In the genomic region with DNA sequence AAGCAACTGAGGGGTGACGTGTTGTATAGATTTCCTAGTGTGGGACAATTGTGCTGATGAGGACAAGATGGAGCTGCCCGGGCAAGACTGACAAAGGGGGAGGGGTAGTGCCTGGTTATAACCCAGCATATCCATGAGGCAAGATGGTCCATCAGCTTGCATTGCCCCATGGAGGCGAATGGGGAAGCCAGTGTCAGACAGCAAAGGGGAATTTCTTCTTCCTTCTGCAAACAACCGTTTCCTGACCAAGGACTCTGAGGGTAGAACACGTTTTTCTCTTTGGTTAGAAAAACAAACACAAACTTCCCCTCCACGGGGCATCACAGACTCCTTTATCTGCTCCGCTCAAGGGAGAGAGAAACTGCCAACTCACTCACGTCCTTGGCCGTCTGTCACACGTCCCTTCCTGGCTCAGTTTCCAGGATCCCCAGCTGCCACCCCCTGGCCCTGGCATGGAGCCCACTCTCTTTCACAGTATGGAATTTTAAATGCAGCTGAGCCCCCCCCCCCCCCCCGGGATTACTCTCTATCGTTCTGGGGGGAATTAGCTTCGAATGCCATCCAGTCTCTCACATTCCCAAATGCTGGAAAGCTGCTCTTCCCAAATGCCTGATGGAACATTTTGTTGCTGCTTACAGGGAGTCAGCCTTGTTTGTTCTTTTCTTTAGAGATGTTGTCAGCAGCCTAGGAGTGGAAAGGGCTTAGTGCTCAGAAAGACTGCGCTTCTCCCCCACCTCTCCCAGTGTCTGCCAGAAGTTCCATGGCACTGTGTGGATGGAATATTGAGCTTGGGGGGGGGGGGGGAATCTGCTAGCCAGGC, we compare ENCODE assay signal across 8 mouse cellular contexts.
DNase-seq lines count a peak whose midpoint lies in the region; ATAC-seq and TF ChIP-seq lines count a peak whose summit lies in the region.

No protein-coding gene starts in this region.

- H3K4me2 ChIP-seq in intestine, postnatal 0 days (replicated peaks; ENCODE audit: low read depth): peak overlapping the region; percentile 46
- peak overlapping the region; percentile 47 for H3K4me2 ChIP-seq in lung, embryonic 15.5 days
- H3K4me2 ChIP-seq in neural tube, embryonic 12.5 days (replicated peaks): peak overlapping the region; percentile 41

- H3K27ac ChIP-seq in intestine, postnatal 0 days (ENCODE audit: low read depth, low read length): no peak overlapping the region
- H3K27ac ChIP-seq in lung, embryonic 15.5 days: peak overlapping the region; percentile 94
- peak overlapping the region; percentile 23; the same call in 1 of the 2 replicates for H3K27ac ChIP-seq in neural tube, embryonic 12.5 days

- no peaks in the 10 kb centered on the region for H3K27me3 ChIP-seq in intestine, postnatal 0 days (replicated peaks; ENCODE audit: control insufficient read depth, insufficient read depth, low read length)
- no peaks in the 10 kb centered on the region for H3K27me3 ChIP-seq in lung, embryonic 15.5 days
- no peaks in the 10 kb centered on the region for H3K27me3 ChIP-seq in neural tube, embryonic 12.5 days (replicated peaks)

- no peaks in the 10 kb centered on the region for H3K36me3 ChIP-seq in intestine, postnatal 0 days (ENCODE audit: control insufficient read depth, insufficient read depth)
- H3K36me3 ChIP-seq in lung, embryonic 15.5 days: no peaks in the 10 kb centered on the region
- H3K36me3 ChIP-seq in neural tube, embryonic 12.5 days: no peaks in the 10 kb centered on the region

- H3K4me1 ChIP-seq in intestine, postnatal 0 days (replicated peaks; ENCODE audit: control insufficient read depth, insufficient read depth, low read length): peaks cover 2% of the 10 kb centered on the region; the same call in 1 of the 2 replicates
- peaks cover 52% of the 10 kb centered on the region for H3K4me1 ChIP-seq in lung, embryonic 15.5 days
- H3K4me1 ChIP-seq in neural tube, embryonic 12.5 days: peaks cover 31% of the 10 kb centered on the region

- WGBS in intestine, postnatal 0 days: 10% methylated on average over 14 of the region's 14 CpGs
- WGBS in lung, embryonic 15.5 days: 3% methylated on average over 14 of the region's 14 CpGs
- WGBS in neural tube, embryonic 12.5 days: 15% methylated on average over 14 of the region's 14 CpGs

- ATAC-seq in granulocyte monocyte progenitor cell, adult 5-6 weeks (replicated peaks; ENCODE audit: poor library complexity, severe bottlenecking): peak; percentile 87
- no peak for ATAC-seq in intestine, postnatal 0 days
- peak; percentile 95 for ATAC-seq in lung, embryonic 15.5 days (ENCODE audit: borderline replicate concordance, extremely low read depth, low FRiP score, low TSS enrichment)
- peak; percentile 87 for ATAC-seq in neural tube, embryonic 12.5 days (ENCODE audit: low FRiP score, low read depth)

- DNase-seq in spleen, adult 12 weeks (ENCODE audit: low spot score): peak; percentile 37
- no peak for DNase-seq in spleen, postnatal 14 days (ENCODE audit: low spot score in 2 of 2)
- DNase-seq in cerebellum, postnatal 14 days: peak; percentile 85 to 89
- DNase-seq in yolk sac, embryonic 10.5 days (ENCODE audit: low spot score): peak; percentile 34

- H3K9ac ChIP-seq in intestine, postnatal 0 days (ENCODE audit: low read depth, low read length): no peak overlapping the region
- H3K9ac ChIP-seq in lung, embryonic 15.5 days: no peak overlapping the region
- no peak overlapping the region for H3K9ac ChIP-seq in neural tube, embryonic 12.5 days

- H3K9me3 ChIP-seq in intestine, postnatal 0 days (ENCODE audit: control insufficient read depth): no peaks in the 10 kb centered on the region
- H3K9me3 ChIP-seq in lung, embryonic 15.5 days: no peaks in the 10 kb centered on the region
- no peaks in the 10 kb centered on the region for H3K9me3 ChIP-seq in neural tube, embryonic 12.5 days

- H3K4me3 ChIP-seq in intestine, postnatal 0 days (ENCODE audit: low read depth, low read length): no peak overlapping the region
- no peak overlapping the region; the same call in 1 of the 2 replicates for H3K4me3 ChIP-seq in lung, embryonic 15.5 days
- H3K4me3 ChIP-seq in neural tube, embryonic 12.5 days: no peak overlapping the region

- TF ChIP-seq CTCF in intestine, postnatal 0 days (IDR thresholded peaks at IDR 0.05; ENCODE audit: low read depth): no peak

Comparison
In these comparisons a context has a peak if more than half of its experiments do, and no peak if none do; other contexts are left out.
1. DNase-seq: peak in spleen, adult 12 weeks (single experiment), cerebellum, postnatal 14 days (2 of 2) and yolk sac, embryonic 10.5 days (single experiment); none in spleen, postnatal 14 days (0 of 2).
2. Peak in every context shown above with its lines, with median percentiles within 50 percentile points of each other: H3K4me2 ChIP-seq.